Mouse (Mus musculus): Measurements from ENCODE around the gene Lrp1. TPM values are rescaled to one million over a fixed set of nuclear protein-coding genes. Genes with fewer than 3 reads are reported as not detected.
"Not testable (repeated sequence)": the region's sequence is repeated elsewhere in the genome, so short reads cannot be mapped to it uniquely, and the experiment has no call there.

The Lrp1 gene
- polyA plus RNA-seq, 1 experiment, result 269 TPM

DNA sequence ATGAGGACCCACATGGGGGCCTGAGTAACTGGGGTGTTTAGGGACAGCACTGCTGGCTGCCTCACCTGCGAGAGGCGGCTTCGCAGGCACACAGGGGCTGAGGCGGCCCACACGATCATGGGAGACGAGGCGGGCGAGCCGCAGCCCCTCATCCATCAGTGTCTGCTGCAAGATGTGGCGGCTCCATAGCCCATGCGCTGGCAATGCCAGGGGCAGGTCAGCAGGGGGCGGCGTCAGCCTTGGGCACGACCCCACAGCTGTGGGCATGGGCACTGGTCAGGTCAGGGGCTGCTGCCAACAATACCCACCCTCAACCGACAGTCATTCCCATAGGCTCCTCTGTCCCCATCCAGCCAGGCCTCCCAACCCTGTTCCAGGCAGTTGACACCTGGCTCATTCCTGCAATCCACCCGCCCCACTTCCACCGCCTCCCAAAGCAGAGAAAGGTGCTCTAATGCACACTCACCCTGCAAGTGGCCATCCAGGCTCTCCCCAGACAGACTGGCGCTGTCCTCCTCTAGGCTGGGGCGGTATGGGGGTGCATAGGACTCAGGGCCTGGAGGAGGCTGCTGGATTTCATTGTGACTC is 41.8 kb upstream of the Lrp1 start:
- DNase-seq (ENCODE audit: low read depth), result peak; percentile 16
- no peak for TF ChIP-seq POLR2A (IDR thresholded peaks at IDR 0.05; ENCODE audit: borderline replicate concordance, extremely low read depth, insufficient read depth, insufficient read length, poor library complexity, severe bottlenecking)
- peak; percentile 23; the same call in 1 of the 2 replicates for TF ChIP-seq CTCF (IDR thresholded peaks at IDR 0.05; ENCODE audit: borderline replicate concordance, extremely low read depth, insufficient read depth, insufficient read length)

DNA sequence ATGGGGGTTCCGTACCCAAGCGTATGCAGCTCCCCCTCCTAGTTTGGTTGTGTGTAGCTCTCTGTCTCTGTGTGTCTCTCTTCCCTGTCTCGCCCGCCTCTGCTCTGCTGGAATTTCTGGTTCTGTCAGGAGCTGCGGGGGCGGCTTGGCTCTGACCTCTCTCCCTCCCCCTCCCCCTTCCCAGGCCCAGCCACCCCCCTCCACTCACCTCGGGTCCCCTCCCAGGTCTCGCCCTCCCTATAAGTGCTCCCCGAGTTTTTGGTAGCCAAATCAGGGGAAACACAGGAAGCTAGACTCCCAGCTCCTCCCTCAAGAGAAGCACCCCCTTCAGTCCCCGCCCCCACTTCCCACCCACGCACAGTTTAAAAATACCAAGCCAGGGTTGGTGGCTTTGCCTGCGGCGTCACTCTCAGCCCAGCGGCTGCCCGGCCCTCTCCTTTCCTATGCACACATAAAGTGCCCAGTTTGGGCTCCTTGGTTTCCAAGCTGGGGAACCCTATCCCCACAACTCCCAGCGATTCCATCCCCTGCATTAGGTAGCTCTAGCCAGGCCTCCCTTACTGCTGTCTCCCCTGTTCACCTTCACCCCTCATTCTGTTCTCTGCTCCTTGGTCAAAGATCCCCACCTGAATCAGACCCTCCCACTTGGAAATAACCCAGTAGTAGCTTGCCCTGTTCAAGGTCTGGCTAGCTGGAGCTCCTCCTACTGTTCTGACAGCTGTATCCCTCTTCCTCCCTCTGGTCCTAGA is 41.1 kb upstream of the Lrp1 start:
- DNase-seq (ENCODE audit: low read depth), result peak; percentile 30
- TF ChIP-seq CTCF (IDR thresholded peaks at IDR 0.05; ENCODE audit: borderline replicate concordance, extremely low read depth, insufficient read depth, insufficient read length) (no peak), POLR2A (IDR thresholded peaks at IDR 0.05; ENCODE audit: borderline replicate concordance, extremely low read depth, insufficient read depth, insufficient read length, poor library complexity, severe bottlenecking) (no peak)

DNA sequence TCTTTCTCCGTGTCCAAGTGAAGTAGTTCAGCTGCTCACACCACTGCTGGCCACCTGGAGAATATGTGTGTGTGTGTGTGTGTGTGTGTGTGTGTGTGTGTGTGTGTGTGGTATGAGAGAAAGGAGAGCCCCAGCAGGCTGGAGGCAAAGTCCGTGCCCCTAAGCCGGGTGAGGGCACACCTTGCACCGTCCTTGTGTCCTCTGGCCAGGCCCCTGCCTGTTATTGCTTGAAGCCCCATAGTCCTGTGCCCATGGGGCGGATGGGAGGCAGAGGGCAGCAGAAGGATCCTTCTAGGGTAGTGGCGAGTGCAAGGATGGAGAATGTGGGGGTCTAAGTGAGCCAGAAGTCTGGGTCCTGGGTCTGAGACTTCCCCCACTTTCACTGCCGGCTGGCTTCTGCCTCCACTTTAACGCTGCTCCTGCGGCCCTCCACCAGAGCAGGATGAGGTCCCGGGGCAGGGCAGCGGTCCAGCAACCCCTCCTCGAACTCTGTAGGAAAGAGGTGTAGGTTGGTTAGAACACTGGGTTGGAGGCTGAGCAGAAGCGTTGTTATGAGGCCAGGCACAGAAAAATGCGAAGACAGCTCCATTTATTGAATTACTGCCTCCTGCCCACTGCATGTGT is 40.5 kb upstream of the Lrp1 start:
- no peak for TF ChIP-seq POLR2A (IDR thresholded peaks at IDR 0.05; ENCODE audit: borderline replicate concordance, extremely low read depth, insufficient read depth, insufficient read length, poor library complexity, severe bottlenecking)
- no peak for TF ChIP-seq CTCF (IDR thresholded peaks at IDR 0.05; ENCODE audit: borderline replicate concordance, extremely low read depth, insufficient read depth, insufficient read length)

DNA sequence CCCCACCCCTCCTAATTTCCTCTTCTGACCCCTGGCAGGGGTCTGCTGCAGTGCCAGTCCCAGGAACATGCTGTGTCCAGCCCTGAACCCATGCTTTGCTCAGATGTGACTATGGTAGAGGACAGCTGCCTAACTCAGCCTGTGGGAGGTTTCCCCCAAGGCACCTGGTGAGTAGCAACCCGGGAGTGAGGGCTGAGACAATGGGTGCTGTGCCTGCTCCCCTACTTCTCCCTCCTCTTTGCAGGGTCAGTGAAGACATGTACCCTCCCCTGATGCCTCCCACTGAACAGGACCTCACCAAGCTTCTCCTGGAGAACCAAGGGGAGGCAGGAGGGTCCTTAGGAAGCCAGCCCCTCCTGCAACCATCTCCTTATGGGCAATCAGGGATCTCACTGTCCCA is 38.6 kb upstream of the Lrp1 start:
- TF ChIP-seq CTCF (IDR thresholded peaks at IDR 0.05; ENCODE audit: borderline replicate concordance, extremely low read depth, insufficient read depth, insufficient read length) (no peak), POLR2A (IDR thresholded peaks at IDR 0.05; ENCODE audit: borderline replicate concordance, extremely low read depth, insufficient read depth, insufficient read length, poor library complexity, severe bottlenecking) (no peak)
- DNase-seq (ENCODE audit: low read depth), result no peak

More for the DNA sequence above, 40.5 kb upstream of the Lrp1 start:
- DNase-seq (ENCODE audit: low read depth), result no peak

DNA sequence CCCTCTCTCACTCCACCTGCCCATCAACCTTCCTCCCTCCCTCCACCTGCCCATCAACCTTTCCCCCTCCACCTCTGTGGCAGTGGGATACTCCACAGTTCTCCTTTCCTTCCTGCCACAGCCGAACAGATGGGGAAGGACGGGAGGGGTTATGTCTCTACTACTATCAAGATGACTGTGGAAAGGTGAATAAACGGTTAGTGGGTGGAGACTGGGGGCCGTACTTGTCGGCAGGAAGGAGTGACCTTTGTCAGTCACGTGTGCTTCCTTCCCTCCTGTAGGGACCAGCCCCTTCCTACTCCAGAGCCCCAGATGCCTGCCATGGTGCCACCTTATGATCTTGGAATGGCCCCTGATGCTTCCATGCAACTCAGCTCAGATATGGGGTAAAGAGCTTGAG is 37.1 kb upstream of the Lrp1 start:
- no peak for DNase-seq (ENCODE audit: low read depth)
- TF ChIP-seq POLR2A (IDR thresholded peaks at IDR 0.05; ENCODE audit: borderline replicate concordance, extremely low read depth, insufficient read depth, insufficient read length, poor library complexity, severe bottlenecking) (no peak), CTCF (IDR thresholded peaks at IDR 0.05; ENCODE audit: borderline replicate concordance, extremely low read depth, insufficient read depth, insufficient read length) (no peak)

DNA sequence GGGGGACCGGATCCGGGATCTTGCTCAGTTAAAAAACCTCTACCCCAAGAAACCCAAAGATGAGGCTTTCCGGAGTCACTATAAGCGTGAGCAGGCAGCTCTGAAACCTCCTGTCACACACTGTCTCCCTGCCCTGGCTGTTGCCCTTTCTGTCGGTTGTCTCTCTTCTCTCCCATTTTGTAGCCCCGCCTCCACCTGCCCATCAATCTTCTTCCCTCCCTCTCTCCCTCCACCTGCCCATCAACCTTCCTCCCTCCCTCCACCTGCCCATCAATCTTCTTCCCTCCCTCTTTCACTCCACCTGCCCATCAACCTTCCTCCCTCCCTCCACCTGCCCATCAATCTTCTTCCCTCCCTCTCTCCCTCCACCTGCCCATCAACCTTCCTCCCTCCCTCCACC is 36.7 kb upstream of the Lrp1 start:
- DNase-seq (ENCODE audit: low read depth), result not testable (repeated sequence)

DNA sequence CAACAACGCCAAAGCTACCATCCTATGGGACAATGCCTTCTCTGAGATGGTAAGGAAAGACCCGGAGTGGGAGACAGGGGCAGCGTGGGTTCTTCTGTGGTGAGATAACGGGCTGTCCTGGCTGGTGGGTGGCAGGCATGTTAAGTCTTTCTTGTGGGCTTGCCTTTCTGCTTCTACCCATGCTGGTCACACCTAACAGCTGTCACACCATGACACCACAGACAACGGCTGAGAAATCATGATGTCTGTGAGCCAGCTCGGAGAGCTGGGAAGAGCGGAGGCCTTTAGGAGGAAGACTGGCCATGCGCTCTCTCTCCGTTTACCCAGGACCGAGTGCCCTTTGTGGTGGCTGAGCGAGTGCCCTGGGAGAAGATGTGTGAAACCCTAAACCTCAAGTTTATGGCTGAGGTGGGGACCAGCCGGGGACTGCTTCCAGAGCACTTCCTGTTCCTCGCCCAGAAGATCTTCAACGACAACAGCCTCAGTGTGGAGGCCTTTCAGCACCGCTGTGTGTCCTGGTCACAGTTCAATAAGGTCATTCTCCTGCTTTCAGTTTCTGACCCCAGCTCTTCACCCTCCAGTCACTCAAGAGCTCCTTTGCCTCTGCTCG is 34.1 kb upstream of the Lrp1 start:
- no peak for DNase-seq (ENCODE audit: low read depth)
- TF ChIP-seq POLR2A (IDR thresholded peaks at IDR 0.05; ENCODE audit: borderline replicate concordance, extremely low read depth, insufficient read depth, insufficient read length, poor library complexity, severe bottlenecking), result no peak
- TF ChIP-seq CTCF (IDR thresholded peaks at IDR 0.05; ENCODE audit: borderline replicate concordance, extremely low read depth, insufficient read depth, insufficient read length), result no peak

DNA sequence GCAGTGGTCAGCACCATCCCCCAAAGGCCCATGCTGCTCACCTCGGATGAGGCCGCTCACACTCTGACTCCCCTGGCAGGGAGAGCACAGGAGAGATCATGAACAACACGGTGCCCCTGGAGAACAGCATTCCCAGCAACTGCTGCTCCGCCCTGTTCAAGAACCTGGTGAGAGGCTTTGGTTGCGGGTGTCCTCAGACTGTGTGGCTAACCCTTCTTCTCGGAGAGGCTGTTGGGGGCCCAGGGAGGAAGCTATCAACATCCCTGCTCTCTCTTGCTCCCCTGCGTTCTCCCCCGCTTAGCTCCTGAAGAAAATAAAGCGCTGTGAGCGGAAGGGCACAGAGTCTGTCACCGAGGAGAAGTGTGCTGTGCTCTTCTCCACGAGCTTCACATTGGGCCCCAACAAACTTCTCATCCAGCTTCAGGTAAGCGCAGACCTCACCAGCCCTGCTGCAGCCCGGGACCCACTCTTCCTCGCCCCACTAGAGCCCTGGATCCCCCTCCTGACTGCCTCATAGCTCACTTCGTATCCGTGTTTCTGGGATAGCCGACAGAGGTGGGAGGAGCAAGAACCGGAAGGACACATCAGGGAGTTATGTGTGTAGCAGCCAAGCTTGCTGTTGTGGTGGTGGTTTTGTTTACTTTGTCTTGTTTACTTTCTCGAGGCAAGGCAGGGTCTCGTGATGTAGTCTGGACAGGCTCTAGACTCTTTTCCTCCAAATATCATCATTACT is 32.1 kb upstream of the Lrp1 start:
- no peak for DNase-seq (ENCODE audit: low read depth)
- TF ChIP-seq POLR2A (IDR thresholded peaks at IDR 0.05; ENCODE audit: borderline replicate concordance, extremely low read depth, insufficient read depth, insufficient read length, poor library complexity, severe bottlenecking) (no peak), CTCF (IDR thresholded peaks at IDR 0.05; ENCODE audit: borderline replicate concordance, extremely low read depth, insufficient read depth, insufficient read length) (no peak)

DNA sequence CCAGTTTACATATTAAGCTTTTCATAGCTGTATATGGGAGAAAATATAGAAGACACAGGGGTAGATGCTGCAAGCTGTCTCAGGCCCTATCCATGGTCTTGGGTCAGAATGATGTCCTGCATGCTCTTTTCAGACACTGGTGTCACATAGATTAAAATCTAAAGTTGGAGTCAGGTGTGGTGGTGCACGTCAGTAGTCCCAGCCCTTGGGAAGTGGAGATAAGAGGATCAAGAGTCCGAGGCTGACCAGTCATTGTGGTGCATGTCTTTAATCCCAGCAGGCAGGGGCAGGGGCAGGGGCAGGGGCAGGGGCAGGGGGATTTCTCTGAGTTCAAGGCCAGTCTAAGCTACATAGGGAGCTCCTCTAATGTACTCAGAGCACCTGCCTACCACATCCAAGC is 24.8 kb upstream of the Lrp1 start:
- TF ChIP-seq POLR2A (IDR thresholded peaks at IDR 0.05; ENCODE audit: borderline replicate concordance, extremely low read depth, insufficient read depth, insufficient read length, poor library complexity, severe bottlenecking) (no peak), CTCF (IDR thresholded peaks at IDR 0.05; ENCODE audit: borderline replicate concordance, extremely low read depth, insufficient read depth, insufficient read length) (no peak)

DNA sequence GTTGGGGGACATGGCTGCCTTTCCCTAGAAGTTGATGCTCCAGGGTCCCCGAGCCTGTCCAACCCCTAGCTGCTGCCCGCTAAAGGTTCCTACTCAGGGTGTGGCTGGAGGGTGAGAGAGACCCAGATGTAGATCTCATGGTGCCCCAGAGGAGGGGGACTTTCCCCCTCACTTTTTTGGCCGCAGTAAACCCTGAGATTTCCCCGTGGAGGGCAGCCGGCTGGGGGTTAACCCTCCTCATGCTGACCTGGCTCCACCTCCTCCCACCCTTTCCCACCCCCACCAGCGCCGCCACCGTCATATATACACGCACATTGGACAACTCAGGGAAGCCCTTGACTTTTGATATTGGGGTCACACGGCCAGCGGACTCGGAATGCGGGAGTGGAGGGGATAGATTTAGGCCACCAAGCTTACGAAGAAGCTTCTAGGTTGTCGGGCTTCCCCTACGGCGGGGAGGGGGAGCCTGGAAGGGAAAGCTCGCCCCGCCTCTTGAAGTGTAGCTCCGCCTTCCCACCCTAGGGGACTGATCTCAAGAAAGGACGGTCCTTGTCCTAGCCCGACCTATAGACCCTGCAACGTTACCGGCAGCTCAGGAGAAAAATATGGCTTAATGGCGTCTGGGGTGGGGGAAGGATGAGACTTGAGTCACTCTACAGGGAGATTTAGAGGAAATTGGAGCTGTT is 22.7 kb upstream of the Lrp1 start:
- TF ChIP-seq CTCF (IDR thresholded peaks at IDR 0.05; ENCODE audit: borderline replicate concordance, extremely low read depth, insufficient read depth, insufficient read length) (no peak), POLR2A (IDR thresholded peaks at IDR 0.05; ENCODE audit: borderline replicate concordance, extremely low read depth, insufficient read depth, insufficient read length, poor library complexity, severe bottlenecking) (no peak)
- DNase-seq (ENCODE audit: low read depth), result peak; percentile 50

More for the DNA sequence above, 24.8 kb upstream of the Lrp1 start:
- no peak for DNase-seq (ENCODE audit: low read depth)
